8 mouse cellular contexts compared by ENCODE assay signal in genomic region chr3:135486351-135486750, GRCm38 (mm10). TPM values are rescaled to one million over a fixed set of nuclear protein-coding genes. Genes with fewer than 3 reads are reported as not detected.
A peak's percentile ranks its signal among the peaks of the same experiment; 100 is the strongest.
DNase-seq lines count a peak whose midpoint lies in the region; ATAC-seq and TF ChIP-seq lines count a peak whose summit lies in the region.

No protein-coding gene starts in this region.

- 72% methylated on average over 5 of the region's 5 CpGs for WGBS in kidney, embryonic 15.5 days
- 72% methylated on average over 5 of the region's 5 CpGs for WGBS in midbrain, embryonic 14.5 days

- DNase-seq in kidney, postnatal 10 days: no peak
- peak; percentile 54 for DNase-seq in induced T-regulatory cell, adult 2 months (ENCODE audit: low read depth)
- DNase-seq in midbrain, embryonic 14.5 days: no peak
- DNase-seq in cerebellum, adult 8-10 months: no peak
- DNase-seq in retina, postnatal 1 day: no peak

- peak overlapping the region; percentile 64 for H3K4me3 ChIP-seq in kidney, embryonic 15.5 days (replicated peaks)
- peak overlapping the region; percentile 95 for H3K4me3 ChIP-seq in bone marrow macrophage, adult 2 months (ENCODE audit: insufficient read depth, low read length)
- no peak overlapping the region for H3K4me3 ChIP-seq in midbrain, embryonic 14.5 days (replicated peaks; ENCODE audit: low read depth, low read length)

- H3K27me3 ChIP-seq in kidney, embryonic 15.5 days: no peaks in the 10 kb centered on the region
- H3K27me3 ChIP-seq in midbrain, embryonic 14.5 days (ENCODE audit: control insufficient read depth, insufficient read depth, low read length): no peaks in the 10 kb centered on the region

- no peaks in the 10 kb centered on the region for H3K36me3 ChIP-seq in kidney, embryonic 15.5 days
- H3K36me3 ChIP-seq in midbrain, embryonic 14.5 days (ENCODE audit: control insufficient read depth, insufficient read depth, low read length): no peaks in the 10 kb centered on the region

- TF ChIP-seq CTCF in bone marrow macrophage, adult 2 months (IDR thresholded peaks at IDR 0.05; ENCODE audit: low read depth, low read length): no peak

- H3K4me2 ChIP-seq in kidney, embryonic 15.5 days: peak overlapping the region; percentile 91
- peak overlapping the region; percentile 97 for H3K4me2 ChIP-seq in midbrain, embryonic 14.5 days (ENCODE audit: low read length)

- H3K4me1 ChIP-seq in kidney, embryonic 15.5 days: peaks cover 17% of the 10 kb centered on the region; the same call in 1 of the 2 replicates
- peaks cover 17% of the 10 kb centered on the region for H3K4me1 ChIP-seq in bone marrow macrophage, adult 2 months (ENCODE audit: control insufficient read depth, insufficient read depth, low read length)
- H3K4me1 ChIP-seq in midbrain, embryonic 14.5 days (ENCODE audit: control insufficient read depth, insufficient read depth, low read length): no peaks in the 10 kb centered on the region

- no peak overlapping the region for H3K27ac ChIP-seq in kidney, embryonic 15.5 days
- H3K27ac ChIP-seq in bone marrow macrophage, adult 2 months (ENCODE audit: insufficient read depth, low read depth, low read length): 0 out of 2 replicates have a peak overlapping the region, but pooled peaks have one; percentile 58
- H3K27ac ChIP-seq in midbrain, embryonic 14.5 days (replicated peaks; ENCODE audit: low read depth, low read length): no peak overlapping the region

- no peak overlapping the region for H3K9ac ChIP-seq in kidney, embryonic 15.5 days
- H3K9ac ChIP-seq in midbrain, embryonic 14.5 days (replicated peaks; ENCODE audit: low read length): no peak overlapping the region

- TF ChIP-seq POLR2A in bone marrow macrophage, adult 2 months (IDR thresholded peaks at IDR 0.05; ENCODE audit: borderline replicate concordance, low read depth, low read length): no peak

- no peaks in the 10 kb centered on the region for H3K9me3 ChIP-seq in kidney, embryonic 15.5 days (replicated peaks)
- no peaks in the 10 kb centered on the region for H3K9me3 ChIP-seq in midbrain, embryonic 14.5 days (ENCODE audit: control insufficient read depth, low read length)

- no peak for ATAC-seq in kidney, embryonic 15.5 days (replicated peaks; ENCODE audit: low FRiP score)
- ATAC-seq in midbrain, embryonic 14.5 days (ENCODE audit: low FRiP score, low TSS enrichment): no peak
- no peak for ATAC-seq in cerebellum, adult (ENCODE audit: insufficient number of reproducible peaks, low FRiP score, low TSS enrichment)

RNA-seq across cellular contexts. Expression of gene Manba, which starts 0.9 kb away (rescaled TPM):
- polyA plus RNA-seq in kidney, embryonic 15.5 days (2015; fragmentation: Nextera tagmentation; extraction: Ambion mirVana): 24.2 and 27.3 TPM in 2 replicates
- polyA plus RNA-seq in bone marrow macrophage, adult 2 months (2012; ENCODE audit: insufficient read depth, insufficient read length, missing spikeins): 37.4 and 38.8 TPM in 2 replicates
- 4.3 and 5.9 TPM in 2 replicates for polyA plus RNA-seq in midbrain, embryonic 14.5 days (2014; fragmentation: Nextera tagmentation; extraction: Ambion mirVana)

RNA-seq across cellular contexts. Expression of gene Ube2d3, which starts 48.4 kb away (rescaled TPM):
- 512 and 532 TPM in 2 replicates for polyA plus RNA-seq in kidney, embryonic 15.5 days (2015; fragmentation: Nextera tagmentation; extraction: Ambion mirVana)
- polyA plus RNA-seq in bone marrow macrophage, adult 2 months (2012; ENCODE audit: insufficient read depth, insufficient read length, missing spikeins): 389 and 407 TPM in 2 replicates
- 337 and 443 TPM in 2 replicates for polyA plus RNA-seq in midbrain, embryonic 14.5 days (2014; fragmentation: Nextera tagmentation; extraction: Ambion mirVana)
